Mouse (Mus musculus): ENCODE data around the gene E130308A19Rik.

Gene E130308A19Rik

DNA sequence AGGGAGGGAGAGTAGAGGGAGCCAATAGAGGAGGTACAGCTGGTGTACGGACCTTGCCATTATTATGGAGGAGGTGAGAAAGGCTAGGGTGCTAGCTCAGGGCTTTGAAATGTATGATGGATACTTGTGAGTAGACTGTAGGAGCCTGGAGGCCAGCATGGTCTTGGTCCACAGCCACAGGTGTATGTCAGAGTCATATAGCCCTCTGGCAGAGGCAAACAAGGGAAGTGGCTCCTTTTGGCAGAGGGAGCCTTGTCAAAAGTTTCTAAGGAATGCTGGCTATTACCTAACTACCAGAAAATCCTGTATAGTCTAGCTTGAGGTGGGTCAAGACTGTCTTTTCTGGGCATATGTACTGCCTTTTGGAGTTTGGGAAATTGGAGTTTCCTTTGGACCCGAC lies 14.7 kb downstream of the E130308A19Rik start:
- DNase-seq = no peak

DNA sequence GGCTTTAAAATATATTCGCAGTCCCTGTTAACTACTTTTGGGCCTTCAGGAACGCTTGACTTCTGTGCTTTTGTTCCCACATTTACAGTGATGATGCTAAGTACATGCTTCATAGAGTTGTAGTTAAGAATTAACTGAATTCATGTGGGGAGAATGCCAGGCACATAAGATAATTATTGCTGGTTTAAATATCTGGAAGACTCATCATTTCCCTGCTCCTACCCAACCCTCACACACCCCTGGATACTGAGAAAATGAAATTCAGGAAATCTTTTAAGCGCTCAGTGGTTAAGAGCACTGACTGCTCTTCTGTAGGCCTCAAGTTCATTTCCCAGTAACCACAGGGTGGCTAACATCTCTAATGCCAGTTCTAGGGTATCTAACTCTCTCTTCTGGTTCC lies 16.0 kb downstream of the E130308A19Rik start:
- DNase-seq = no peak

DNA sequence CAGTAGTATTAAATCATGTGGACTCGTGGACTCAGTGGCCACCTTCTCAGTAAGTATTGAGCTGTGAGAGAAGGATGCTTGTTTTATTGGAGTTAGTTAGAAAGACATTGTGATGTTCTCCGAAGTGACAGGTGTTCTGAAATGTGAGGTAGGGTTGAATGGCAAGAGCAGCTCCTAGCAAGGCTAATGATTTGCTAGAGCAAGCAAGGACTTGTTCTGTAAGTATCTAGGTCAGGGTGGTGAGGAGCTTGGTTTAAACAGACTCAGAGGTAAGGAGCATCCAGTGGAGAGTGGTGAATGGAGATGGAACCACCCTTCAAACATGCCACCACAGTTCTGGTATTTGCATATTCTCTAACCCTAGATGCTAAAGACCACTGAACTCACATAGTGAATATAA lies 16.6 kb downstream of the E130308A19Rik start:
- no peak for DNase-seq

DNA sequence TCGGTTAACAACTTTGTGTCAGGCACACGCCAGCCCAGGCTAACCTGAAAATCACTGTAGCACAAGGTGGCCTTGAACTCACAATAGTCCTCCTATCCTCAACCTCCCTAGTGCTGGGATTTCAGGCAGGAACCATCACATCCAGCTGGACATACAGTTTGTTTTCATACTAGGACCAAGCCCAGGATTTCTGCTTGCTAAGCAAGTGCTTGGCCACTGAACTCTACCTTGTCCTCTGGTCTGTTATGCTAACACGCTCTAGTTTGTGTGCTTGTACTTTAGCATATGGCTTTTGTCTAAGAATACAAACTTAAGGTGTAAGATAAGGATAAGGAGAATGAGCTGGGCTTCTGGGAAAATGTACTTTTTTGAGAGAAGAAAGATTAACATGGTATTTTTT lies 18.4 kb downstream of the E130308A19Rik start:
- DNase-seq = no peak

DNA sequence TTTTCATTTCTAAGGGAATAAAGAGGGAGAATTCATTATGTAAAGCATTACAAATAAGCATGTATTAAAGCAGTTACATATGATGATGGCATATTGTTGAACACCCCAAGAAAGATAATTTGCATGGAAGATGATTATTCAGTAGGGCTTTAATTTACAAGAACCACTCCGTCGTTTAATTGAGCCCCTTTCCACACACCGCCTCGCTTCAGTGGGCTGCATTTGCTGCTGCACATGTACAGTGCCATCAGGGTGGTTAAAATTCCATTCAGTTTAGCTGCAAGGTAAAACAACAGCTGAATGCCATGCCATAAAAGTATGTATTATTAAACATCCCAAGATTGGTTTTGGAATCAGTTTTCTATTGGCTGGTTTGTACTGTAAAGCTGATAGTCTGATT lies 19.0 kb downstream of the E130308A19Rik start:
- no peak for DNase-seq

DNA sequence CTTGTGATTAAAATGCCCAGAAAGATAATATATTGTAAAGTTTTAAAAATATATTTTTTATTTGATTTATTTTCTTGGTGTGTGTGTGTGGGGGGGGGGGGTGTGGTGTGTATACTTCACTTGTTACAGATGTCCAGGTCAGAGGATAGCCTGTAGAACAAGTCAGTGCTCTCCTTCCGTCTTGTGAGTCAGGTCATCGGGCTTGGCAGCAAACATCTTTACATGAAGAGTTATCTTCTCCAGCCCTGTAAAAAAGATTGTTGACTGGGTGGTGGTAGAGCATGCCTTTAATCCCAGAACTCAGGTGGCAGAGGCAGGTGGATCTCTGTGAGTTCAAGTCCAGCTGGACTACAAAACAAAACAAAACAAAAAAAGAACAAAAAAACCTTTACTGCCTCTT lies 19.6 kb downstream of the E130308A19Rik start:
- no peak for DNase-seq

DNA sequence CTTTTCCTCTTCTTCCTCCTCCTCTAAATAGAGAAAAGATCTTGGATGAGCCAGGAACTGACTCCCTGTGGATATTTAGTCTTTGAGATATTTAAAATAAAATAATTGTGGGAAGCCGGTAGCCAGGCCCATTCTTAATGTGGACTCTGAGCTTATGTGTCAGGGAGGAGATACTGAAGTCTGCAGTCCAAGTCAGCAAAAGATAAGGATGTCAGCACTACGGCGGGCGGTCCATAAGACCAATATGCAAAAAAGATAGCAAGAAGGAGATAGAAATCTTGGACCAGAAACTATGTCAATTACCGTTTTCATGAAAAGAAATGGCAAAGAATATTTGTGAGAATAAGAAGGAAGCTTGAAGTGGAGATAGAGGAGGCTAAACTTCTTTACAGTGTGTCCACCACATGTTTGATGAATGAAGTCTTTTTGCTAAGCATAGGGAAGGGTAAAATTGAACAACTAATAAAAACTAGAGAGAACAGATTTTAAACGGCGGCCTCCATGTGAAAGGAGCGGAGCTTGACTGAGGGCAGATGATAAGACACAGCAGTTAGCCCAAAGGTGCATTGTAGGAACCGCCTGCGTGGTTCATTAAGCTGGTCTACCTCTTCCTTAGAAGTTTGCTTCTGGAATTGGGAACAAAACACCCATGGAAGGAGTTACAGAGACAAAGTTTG lies 20.1 kb downstream of the E130308A19Rik start:
- no peak for DNase-seq

DNA sequence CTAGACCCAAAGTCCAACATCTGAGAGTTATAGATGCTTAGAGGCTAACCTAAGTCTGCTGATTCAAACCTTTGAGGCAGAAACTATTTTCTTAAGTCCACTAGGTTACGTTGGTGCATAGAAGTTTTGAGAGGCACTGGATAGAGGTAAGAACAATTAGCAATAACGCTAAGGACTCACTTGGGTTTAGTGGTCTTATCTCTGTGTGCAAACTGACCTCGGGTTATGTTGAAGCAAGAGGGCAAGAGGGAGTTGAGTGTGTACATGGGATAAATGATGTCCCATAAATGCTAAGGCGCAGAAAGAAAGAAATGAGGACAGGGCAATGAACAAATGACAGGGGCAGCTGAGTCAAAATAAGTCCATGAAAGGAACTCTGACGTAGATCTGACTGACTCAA lies 23.1 kb downstream of the E130308A19Rik start:
- no peak for DNase-seq

DNA sequence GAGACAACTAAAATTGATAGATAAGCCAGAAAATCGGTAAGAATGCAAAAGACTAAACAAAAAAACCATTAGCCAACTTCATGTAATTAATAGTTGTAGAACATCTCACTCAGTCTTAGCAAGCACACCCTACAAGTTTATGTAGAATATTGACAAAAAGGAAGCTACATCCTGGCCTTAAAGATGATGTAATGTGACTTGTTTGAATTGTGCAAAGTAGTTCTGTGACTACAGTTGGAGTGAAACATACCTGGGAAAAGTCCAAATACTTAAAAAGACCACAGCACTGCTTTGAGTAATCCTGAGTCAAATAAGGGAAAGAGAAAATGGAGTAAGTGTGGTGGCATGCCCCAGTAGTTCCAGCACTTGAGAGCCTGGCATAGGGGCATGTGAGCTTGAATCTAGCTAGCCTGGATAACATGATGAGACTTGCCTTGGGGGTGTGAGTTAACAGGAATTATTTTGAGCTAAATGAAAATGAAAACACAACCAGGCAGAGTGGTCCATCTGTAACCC lies 26.2 kb downstream of the E130308A19Rik start:
- no peak for DNase-seq

DNA sequence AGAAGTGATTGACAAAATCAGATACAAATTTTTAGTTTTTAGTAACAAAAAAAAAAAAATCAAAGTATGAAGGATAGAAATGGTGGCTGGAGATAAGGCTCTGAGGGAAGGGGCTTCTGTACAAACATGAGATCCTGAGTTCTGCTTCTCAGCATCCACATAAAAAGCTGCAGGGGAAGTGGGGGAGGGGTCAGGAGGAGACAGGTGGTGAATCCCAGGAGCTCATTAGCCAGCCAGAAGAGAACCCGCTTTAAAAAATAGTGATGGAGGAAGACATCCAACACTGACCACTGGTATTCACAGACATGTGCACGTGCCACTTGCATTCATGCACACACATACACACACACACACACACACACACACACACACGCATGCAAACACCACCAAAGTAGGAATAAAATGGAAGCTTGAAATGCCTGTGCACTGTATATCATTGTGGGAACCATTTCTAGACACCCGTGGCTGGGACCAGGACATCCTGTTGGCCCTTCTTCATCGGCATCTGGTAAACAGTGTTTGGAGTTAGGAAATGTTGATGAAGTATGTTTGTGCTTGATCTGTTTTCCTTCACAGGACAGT lies 30.1 kb downstream of the E130308A19Rik start:
- DNase-seq = no peak

DNA sequence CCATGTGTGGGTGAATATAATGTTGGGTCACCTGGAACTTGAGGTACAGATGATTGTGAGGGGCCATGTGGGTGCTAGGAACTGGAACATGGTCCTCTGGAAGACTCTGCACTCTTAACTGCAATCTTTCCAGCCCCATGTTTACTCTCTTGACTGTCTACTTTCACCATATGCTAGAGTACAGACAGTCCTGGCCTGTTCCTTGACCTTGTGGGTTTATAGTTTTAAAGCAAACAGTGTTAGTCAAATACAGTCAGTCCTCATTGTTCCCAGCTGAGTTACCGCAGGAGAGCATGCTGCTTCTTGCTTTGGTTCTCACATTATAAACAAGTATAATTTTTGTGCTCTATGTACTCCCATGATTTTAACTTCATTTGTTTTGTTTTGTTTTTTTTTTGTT lies 36.2 kb downstream of the E130308A19Rik start:
- DNase-seq = no peak

DNA sequence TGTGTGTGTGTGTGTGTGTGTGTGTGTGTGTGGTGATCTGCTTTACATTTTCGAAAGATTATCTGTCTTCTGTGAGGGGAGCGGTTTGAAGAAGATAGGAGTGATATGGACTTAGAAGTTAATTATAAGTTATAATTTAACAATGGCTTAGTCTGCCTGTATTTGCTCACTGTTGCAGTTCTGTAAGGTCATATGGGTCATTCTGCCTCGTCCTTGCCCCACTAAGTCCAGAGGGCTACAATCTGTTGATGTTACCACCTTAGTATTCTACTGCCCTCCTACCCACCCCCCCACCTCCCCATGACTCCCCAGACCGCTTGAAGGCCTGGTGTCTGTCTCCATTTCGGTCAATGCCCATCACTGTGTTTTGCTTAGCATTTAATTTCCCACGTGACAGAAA lies 37.4 kb downstream of the E130308A19Rik start:
- no peak for DNase-seq

DNA sequence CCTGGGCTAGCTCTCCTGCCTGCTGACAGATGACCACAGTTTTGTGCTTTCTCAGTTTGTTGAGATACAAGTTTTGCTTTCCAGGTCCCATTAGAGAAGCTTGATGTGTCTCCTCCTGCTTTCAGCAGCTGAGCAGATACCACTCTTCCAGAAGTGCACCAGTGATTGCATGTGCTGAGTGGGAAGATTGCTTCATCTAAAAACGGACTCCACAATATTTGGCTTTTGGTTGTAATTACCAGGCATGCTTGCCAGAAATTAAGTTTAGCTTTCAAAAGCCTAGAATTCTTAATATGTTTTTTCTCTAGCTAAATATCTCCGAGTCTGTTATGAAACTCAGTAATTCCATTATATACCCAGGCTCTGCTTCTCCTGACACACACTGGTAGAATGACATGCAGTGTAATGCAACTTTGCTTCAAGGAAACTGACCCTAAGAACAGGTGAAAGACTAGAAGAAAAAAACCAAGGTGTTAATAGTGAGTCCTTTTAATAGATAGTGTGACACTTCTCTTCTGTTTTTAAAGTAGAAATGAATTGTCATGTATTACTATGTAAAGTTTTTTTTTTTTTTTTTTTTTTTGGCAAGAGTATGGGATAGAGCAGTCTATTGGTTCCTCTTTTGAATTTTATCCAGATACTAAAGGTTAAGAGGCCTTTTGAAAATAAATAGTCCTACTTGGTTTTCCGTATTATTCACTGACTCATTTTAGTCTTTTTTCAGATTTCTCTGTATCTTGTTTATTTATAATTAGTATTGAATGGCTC lies 40.7 kb downstream of the E130308A19Rik start:
- DNase-seq = no peak

DNA sequence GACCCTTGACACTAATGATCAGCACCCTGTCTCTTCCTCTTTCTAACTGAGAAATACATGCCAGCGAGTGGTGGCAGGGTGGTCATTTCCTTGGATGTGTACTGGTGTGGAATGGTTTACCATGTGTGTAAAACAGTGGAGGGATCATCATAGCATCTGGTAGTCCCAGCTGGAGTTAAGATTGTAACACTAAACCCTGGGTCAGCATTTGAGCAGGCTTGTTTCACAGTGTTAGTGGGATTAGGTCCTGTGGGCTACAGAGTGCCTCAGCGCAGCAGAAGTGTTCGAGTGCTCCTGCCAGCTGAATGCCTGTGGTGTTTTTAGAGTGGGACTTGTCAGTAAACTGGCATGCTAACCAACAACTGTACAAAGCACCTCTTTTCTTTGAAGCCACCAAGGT lies 42.0 kb downstream of the E130308A19Rik start:
- no peak for DNase-seq

DNA sequence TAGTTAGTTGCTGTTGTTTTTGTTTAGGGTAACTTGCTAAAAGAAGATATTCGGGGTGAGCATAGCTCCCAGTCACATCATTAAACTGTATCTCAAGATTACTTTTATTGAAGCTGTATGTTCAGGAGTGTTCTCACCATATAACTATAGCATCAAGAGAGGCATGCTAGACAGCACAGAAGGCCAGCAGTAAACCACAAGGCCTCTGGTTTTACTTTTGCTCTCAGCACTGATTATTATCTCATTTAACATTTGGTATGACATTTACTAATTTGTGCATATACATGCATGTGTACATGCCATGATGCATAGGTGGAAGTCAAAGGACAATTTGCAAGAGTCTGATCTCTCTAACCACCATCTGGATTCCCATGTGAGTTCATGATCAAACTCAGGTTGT lies 43.1 kb downstream of the E130308A19Rik start:
- DNase-seq = no peak

DNA sequence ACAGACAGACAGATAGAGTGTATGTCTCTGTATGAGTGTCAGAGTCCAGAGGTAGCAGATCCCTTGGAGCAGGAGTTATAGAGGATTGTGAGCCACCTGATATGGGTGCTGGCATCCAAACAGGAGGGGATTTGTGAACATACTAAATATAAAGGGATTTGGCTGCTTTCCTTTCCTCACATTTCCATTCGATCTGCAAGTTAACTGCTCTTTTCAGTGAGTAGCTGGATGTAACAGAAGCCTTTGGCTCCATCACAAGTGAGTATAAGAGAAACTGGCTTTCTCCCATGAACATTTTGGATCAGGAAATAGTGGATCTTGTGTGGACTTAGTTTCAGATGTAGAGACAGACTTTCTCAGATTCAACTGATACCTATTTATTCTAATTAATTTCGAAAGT lies 44.0 kb downstream of the E130308A19Rik start:
- DNase-seq = no peak

DNA sequence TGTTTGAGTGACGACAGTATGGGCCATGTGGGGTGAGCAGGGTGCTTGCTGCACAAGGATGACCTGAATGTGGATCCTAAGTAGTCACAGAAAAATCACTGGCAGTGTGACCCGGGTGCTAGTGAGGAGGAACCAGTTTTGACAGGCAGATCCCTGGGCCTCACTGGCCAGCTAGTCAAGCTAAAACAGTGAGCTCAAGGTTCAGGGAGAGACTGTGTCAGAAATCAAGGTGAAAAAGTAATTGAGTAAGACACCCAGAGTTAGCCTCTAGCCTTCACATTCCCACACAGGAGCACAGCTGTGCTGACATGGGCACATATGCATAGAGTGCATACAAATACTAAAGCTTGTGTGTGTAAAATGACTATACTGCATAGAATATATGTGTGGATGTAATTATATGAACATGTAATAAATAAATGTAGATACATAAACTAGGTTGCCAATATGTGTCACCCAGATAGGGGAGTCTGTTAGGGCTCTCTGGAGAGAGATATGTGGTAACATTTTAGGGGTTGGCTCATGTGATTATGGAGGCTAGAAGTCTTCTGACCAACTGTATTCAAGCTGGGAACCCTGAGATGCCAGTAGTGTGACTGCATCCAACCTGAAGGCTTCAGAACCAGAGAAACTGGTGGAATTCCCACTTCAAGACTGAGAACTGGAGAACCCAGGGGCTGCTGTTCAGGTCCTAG lies 47.6 kb downstream of the E130308A19Rik start:
- no peak for DNase-seq

DNA sequence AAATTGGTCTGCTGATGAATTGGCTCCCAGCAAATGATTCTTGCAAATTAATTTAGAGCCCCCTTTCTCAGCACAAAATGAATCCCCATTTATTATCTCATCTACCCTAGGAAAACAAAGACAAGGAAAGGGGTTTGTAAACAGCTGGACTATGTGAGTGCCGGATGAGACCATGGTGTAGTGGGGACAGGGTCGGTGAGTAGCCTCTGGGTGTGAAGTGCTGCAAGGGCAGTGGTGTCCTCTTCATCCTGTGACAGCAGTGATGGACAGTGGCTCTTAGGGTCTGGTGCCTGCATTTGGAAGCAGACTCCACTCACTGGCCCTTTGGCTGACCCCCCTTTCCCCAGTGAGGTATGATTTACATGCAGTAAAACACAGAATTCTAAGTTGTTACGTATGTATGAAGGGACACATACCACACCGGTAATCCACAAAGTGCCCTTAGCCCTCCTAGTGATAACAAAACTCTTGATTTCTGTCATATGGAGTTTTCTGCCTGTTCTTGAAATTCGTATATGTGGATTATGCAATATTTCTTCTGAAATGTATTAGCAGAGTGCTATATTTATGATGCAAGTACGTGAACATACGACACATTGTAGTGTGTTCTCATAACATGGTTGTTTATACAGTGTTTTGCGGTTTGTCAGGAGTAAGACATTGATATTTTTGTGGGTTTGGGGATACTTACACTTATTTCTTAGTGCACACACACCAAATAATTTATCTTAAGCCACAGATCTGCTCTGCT lies 49.1 kb downstream of the E130308A19Rik start:
- no peak for DNase-seq

DNA sequence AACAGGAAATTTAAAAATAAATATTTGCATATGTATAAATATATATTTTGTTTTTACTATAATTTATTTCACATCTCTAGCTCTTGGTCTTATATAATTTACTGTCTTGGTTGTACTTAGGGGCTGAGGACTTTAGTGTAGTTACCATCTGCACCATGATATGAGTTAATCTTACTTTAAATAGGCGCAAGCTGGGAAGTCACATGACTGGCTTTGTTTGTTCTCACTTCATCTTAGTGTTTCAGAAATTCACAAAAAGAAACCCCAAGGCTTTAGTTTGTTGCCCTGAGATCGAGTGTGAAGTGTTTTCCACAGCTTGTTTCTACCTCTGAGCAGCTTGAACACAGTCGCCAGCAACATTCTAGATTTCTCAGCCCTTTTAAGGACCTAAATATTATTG lies 49.7 kb downstream of the E130308A19Rik start:
- no peak for DNase-seq

DNA sequence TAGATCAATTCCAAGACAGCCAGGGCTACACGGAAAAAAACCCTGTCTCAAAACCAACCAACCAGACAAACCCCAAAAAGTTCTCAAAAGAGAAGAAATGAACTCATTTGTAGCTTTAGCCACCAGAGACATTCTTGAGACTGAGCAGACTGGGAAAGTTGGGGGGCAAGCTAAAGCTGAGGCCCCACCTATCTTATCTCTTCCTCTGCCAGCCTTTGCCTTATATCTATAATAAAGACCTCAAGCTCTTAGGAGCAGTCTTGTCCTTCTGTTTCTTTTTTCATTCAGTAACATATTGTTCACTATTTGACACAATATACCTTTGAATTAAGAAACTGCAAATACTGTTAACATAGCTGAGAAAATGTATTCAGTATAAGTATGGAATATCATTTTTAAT lies 55.4 kb downstream of the E130308A19Rik start:
- no peak for DNase-seq

DNA sequence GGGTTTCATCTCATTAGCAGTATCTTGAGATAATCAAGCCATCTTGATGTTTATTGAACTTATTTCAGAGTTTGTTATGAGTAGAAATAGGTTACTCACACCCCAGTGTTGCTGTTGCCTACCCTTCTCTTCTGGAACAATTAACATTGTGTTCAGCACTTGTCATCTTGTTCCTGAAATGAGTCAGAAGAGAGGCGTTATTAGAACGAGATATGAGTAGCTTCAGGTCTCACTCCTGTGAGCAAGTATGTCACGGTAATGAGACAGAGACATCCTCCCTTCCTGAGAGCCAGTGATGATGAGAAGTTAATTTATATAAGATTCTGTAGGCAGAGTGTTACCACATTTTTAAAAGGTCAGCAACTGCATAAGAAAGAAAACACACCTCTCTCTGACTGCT lies 56.5 kb downstream of the E130308A19Rik start:
- DNase-seq = no peak

DNA sequence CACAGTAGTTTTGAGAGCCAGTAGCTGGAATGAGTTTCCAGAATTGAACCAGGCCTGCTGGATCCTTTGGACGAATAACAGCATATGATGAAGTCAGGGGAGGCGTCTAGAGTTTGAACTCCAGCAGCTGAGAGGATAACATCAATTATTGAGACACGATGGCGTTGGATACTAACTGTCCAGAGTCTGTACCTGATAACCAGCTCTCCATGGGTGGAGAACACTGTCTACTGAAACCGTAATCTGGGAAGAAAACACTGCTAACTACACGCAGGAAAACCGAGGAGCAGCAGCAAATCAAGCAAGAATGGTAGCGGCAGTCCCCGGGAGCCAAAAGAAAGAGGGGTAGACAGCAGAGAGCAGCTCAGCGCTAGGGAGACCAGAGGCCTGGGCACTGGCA lies 56.9 kb downstream of the E130308A19Rik start:
- no peak for DNase-seq

DNA sequence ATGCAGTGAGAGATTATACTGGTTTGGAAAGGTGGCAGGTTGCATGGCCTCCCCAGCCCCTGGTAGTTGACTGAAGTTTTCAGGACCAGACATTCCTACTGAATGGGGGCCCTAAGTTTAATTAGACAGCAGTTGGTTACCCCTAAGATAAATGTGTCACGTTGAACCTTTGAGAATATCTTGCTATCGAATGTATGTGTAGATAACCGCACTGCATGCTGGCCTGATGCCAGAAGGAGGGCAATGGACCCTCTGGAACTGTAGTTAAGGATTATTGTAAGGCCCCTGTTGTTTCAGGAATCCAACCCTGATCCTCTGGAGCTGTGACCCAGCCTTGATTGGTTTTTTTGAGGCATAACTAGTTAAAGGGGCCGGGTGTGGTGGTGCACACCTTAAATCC lies 58.3 kb downstream of the E130308A19Rik start:
- DNase-seq = no peak
